8 mouse cellular contexts compared by ENCODE assay signal in genomic region chr7:5080010-5080751, GRCm38 (mm10). TPM values are rescaled to one million over a fixed set of nuclear protein-coding genes. Genes with fewer than 3 reads are reported as not detected.
DNase-seq lines count a peak whose midpoint lies in the region; ATAC-seq lines count a peak whose summit lies in the region.

TSS of gene Epn1 (plus strand) at chr7:5080235.

- H3K4me1 ChIP-seq in brown adipose tissue, adult 24 weeks (ENCODE audit: control insufficient read depth, insufficient read depth, insufficient read length, low read length): peaks cover 27% of the 10 kb centered on the region
- H3K4me1 ChIP-seq in heart, embryonic 14.5 days (ENCODE audit: control insufficient read depth in 2 of 2, insufficient read depth in 2 of 2, low read length in 2 of 2): peaks cover 3 to 17% of the 10 kb centered on the region in 2 experiments; a peak in 3 of 4 replicates
- H3K4me1 ChIP-seq in liver, embryonic 13.5 days (replicated peaks): peaks cover 71% of the 10 kb centered on the region
- peaks cover 21% of the 10 kb centered on the region; the same call in 1 of the 2 replicates for H3K4me1 ChIP-seq in stomach, embryonic 16.5 days (ENCODE audit: control insufficient read depth, insufficient read depth, low read length)

- H3K36me3 ChIP-seq in heart, embryonic 14.5 days (ENCODE audit: control insufficient read depth, insufficient read depth, low read length): peaks cover 69% of the 10 kb centered on the region
- H3K36me3 ChIP-seq in liver, embryonic 13.5 days: peaks cover 72% of the 10 kb centered on the region
- H3K36me3 ChIP-seq in stomach, embryonic 16.5 days (ENCODE audit: control insufficient read depth, insufficient read depth, low read length): peaks cover 23% of the 10 kb centered on the region

- H3K4me2 ChIP-seq in heart, embryonic 14.5 days (ENCODE audit: low read length): peak within 1 kb of the TSS; percentile 87
- H3K4me2 ChIP-seq in liver, embryonic 13.5 days: peak within 1 kb of the TSS; percentile 84
- H3K4me2 ChIP-seq in stomach, embryonic 16.5 days (ENCODE audit: low read depth, low read length): peak within 1 kb of the TSS; percentile 87

- H3K4me3 ChIP-seq in brown adipose tissue, adult 24 weeks (ENCODE audit: insufficient read depth, low read depth, low read length): peak within 1 kb of the TSS; percentile 86
- H3K4me3 ChIP-seq in heart, embryonic 14.5 days (ENCODE audit: control insufficient read depth in 1 of 2, insufficient read depth in 1 of 2, low read depth in 1 of 2, low read length in 2 of 2): peak within 1 kb of the TSS; percentile 88 to 100
- H3K4me3 ChIP-seq in liver, embryonic 13.5 days (replicated peaks): peak within 1 kb of the TSS; percentile 90
- H3K4me3 ChIP-seq in stomach, embryonic 16.5 days (replicated peaks; ENCODE audit: low read length): peak within 1 kb of the TSS; percentile 100

- H3K9me3 ChIP-seq in heart, embryonic 14.5 days (ENCODE audit: control insufficient read depth, low read length): no peaks in the 10 kb centered on the region
- no peaks in the 10 kb centered on the region for H3K9me3 ChIP-seq in liver, embryonic 13.5 days (replicated peaks)
- H3K9me3 ChIP-seq in stomach, embryonic 16.5 days (replicated peaks; ENCODE audit: control insufficient read depth, low read length): no peaks in the 10 kb centered on the region

- under 1% methylated on average over 79 of the region's 81 CpGs for WGBS in heart, embryonic 14.5 days
- under 1% methylated on average over 79 of the region's 81 CpGs for WGBS in liver, embryonic 13.5 days (ENCODE audit: insufficient replicate concordance)
- under 1% methylated on average over 80 of the region's 81 CpGs for whole genome bisulfite sequencing in stomach, embryonic 16.5 days

- ATAC-seq in heart, embryonic 14.5 days (ENCODE audit: insufficient number of reproducible peaks, insufficient read depth, low FRiP score, low read depth): peak; percentile 86
- ATAC-seq in liver, embryonic 13.5 days (ENCODE audit: low read depth): peak; percentile 90
- ATAC-seq in stomach, embryonic 16.5 days (ENCODE audit: insufficient read depth, low FRiP score): peak; percentile 97

- no peaks in the 10 kb centered on the region for H3K27me3 ChIP-seq in heart, embryonic 14.5 days (ENCODE audit: control insufficient read depth, insufficient read depth, low read length)
- H3K27me3 ChIP-seq in liver, embryonic 13.5 days: no peaks in the 10 kb centered on the region
- H3K27me3 ChIP-seq in stomach, embryonic 16.5 days (ENCODE audit: control insufficient read depth, insufficient read depth, low read length): no peaks in the 10 kb centered on the region

- H3K27ac ChIP-seq in brown adipose tissue, adult 24 weeks (replicated peaks; ENCODE audit: low read depth, low read length): peak within 1 kb of the TSS; percentile 88
- peak within 1 kb of the TSS; percentile 85 to 96 for H3K27ac ChIP-seq in heart, embryonic 14.5 days (replicated peaks in 1 of 2; ENCODE audit: control insufficient read depth in 1 of 2, insufficient read depth in 1 of 2, low read depth in 2 of 2, low read length in 2 of 2)
- peak within 1 kb of the TSS; percentile 95 for H3K27ac ChIP-seq in liver, embryonic 13.5 days
- H3K27ac ChIP-seq in stomach, embryonic 16.5 days (ENCODE audit: low read length): peak within 1 kb of the TSS; percentile 95

- peak; percentile 99 for DNase-seq in CD4-positive, CD25-positive, alpha-beta regulatory T cell, adult 2 months (ENCODE audit: low read depth, low spot score)
- DNase-seq in fibroblast of lung, adult 2 months (ENCODE audit: low read depth): peak; percentile 86
- DNase-seq in kidney, postnatal 14 days: peak; percentile 98
- DNase-seq in liver, embryonic 13.5 days: peak; percentile 93
- peak; percentile 96 for DNase-seq in neural tube, embryonic 10.5 days (ENCODE audit: extremely low spot score, low spot score)

- peak within 1 kb of the TSS; percentile 99 for H3K9ac ChIP-seq in heart, embryonic 14.5 days (ENCODE audit: low read length)
- peak within 1 kb of the TSS; percentile 98 for H3K9ac ChIP-seq in liver, embryonic 13.5 days
- H3K9ac ChIP-seq in stomach, embryonic 16.5 days (ENCODE audit: low read length): peak within 1 kb of the TSS; percentile 98

RNA-seq across cellular contexts. Expression of gene Epn1, which starts in this region (rescaled TPM):
- polyA plus RNA-seq in brown adipose tissue, adult 24 weeks (2012; ENCODE audit: insufficient read depth, insufficient read length, missing spikeins): 66.5 and 69.5 TPM in 2 replicates
- polyA plus RNA-seq in heart, embryonic 14.5 days (2014; fragmentation: Nextera tagmentation; extraction: Ambion mirVana): 50.6 and 52.0 TPM in 2 replicates
- polyA plus RNA-seq in liver, embryonic 13.5 days (2015; fragmentation: Nextera tagmentation; extraction: Ambion mirVana): 45.6 and 48.2 TPM in 2 replicates
- 50.2 and 50.4 TPM in 2 replicates for polyA plus RNA-seq in stomach, embryonic 16.5 days (2015; fragmentation: Nextera tagmentation; extraction: Ambion mirVana)

Comparison
In these comparisons a context has a peak if more than half of its experiments do, and no peak if none do; other contexts are left out.
1. Peak in every context shown above with its lines: DNase-seq, ATAC-seq, H3K4me3 ChIP-seq and H3K27ac ChIP-seq.